Mouse (Mus musculus) forebrain, embryonic 13.5 days (tissue): ENCODE measurements at regions not wholly inside any gene's neighbourhood (a gene's known extent, or its start where the extent isn't known, plus 50 kb on each side); places are given as distances from the start of the nearest gene placed in this dataset.
A peak's percentile ranks its signal among the peaks of the same experiment; 100 is the strongest.

Source experiments
- ATAC-seq: fragments of 200-750 bp; cut with Nextera tagmentation; 2 replicates; pipeline ENCODE4 v1.8.0; 2017
- H3K27ac ChIP-seq: fragments of 300-500 bp; sonication (generic); 2 replicates; pipeline ENCODE4 v1.5.1; 2015; ENCODE audit warnings: inconsistent platforms, mild to moderate bottlenecking, moderate library complexity
- H3K27me3 ChIP-seq: fragments of 300-500 bp; sonication (generic); 2 replicates; pipeline ENCODE4 v1.6.1; 2015; ENCODE audit warnings: mild to moderate bottlenecking, inconsistent platforms
- H3K36me3 ChIP-seq: fragments of 300-500 bp; sonication (generic); 2 replicates; pipeline ENCODE4 v1.6.1; 2015; ENCODE audit warnings: mild to moderate bottlenecking, inconsistent platforms; ENCODE audit not compliant: poor library complexity, severe bottlenecking
- H3K4me1 ChIP-seq: fragments of 300-500 bp; sonication (generic); 2 replicates; pipeline ENCODE4 v1.6.1; 2015; ENCODE audit warnings: inconsistent platforms
- H3K4me2 ChIP-seq: fragments of 300-500 bp; sonication (generic); 2 replicates; pipeline ENCODE4 v1.6.1; 2015; ENCODE audit warnings: inconsistent platforms, mild to moderate bottlenecking, moderate library complexity
- H3K4me3 ChIP-seq: fragments of 300-500 bp; sonication (generic); 2 replicates; pipeline ENCODE4 v1.5.1; 2015; ENCODE audit warnings: mild to moderate bottlenecking, inconsistent platforms
- H3K9ac ChIP-seq: fragments of 300-500 bp; sonication (generic); 2 replicates; pipeline ENCODE4 v1.6.1; 2015; ENCODE audit warnings: mild to moderate bottlenecking, inconsistent platforms
- H3K9me3 ChIP-seq: fragments of 300-500 bp; sonication (generic); replicated peaks from 2 replicates; pipeline ENCODE4 v1.6.1; 2016; ENCODE audit warnings: inconsistent platforms
- WGBS: fragments of 180-500 bp; shearing (Covaris S2); methylation state at CpG from one replicate; pipeline ENCODE4 v1.1.7; 2015; 5-methylcytosine and 5-hydroxymethylcytosine counted together

DNA sequence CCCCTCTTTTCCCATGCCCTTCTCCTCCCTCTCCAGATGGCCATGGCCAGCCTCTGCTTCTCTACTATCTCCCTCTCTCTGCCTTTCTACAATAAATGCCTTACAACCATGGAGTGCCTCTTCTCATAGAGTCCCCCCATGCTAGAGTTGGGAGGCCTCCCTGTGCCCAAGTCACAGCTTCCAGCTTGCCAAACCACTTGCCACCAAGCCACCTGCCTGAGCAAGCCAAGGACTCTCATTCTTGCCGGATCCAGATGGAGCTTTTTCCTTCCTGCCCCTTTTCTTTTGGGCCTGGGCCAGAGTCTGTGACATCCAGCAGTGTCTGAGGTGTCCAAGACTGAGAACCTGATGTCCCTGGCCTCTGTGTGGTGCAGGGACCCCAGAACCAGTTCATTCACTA is 367.4 kb upstream of the Arhgap42 start:
- no peak for ATAC-seq
- Histone ChIP-seq H3K9ac (no peak overlapping the region), H3K36me3 (no peaks in the 10 kb centered on the region), H3K9me3 (no peaks in the 10 kb centered on the region; the same call in 1 of the 2 replicates), H3K27ac (no peak overlapping the region), H3K4me3 (no peak overlapping the region), H3K4me2 (no peak overlapping the region), H3K4me1 (no peaks in the 10 kb centered on the region), H3K27me3 (no peaks in the 10 kb centered on the region)
- WGBS: 91% methylated on average over 1 of the region's 1 CpGs

DNA sequence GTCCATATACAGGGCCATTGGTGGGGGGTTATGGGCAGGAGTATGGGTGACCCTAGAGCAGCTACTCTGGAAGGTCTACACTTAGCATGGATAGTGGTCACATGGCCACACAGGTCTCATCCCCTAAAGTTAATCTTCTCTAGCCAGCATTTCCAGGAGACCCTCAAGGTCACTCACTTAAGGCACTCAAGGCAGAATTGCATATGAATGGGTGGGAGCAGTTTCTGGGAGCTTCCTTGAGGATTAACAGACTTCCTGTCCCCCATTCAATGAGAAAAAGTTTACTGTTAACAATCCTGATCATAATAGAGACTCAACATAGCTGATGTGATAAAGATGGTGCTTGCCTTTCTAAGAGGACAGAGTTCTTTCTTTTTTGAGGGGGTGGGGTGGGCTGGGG is 352.4 kb upstream of the Arhgap42 start:
- H3K27ac ChIP-seq: no peak overlapping the region
- H3K9ac ChIP-seq: no peak overlapping the region
- H3K4me3 ChIP-seq: no peak overlapping the region
- no peaks in the 10 kb centered on the region for H3K9me3 ChIP-seq
- H3K27me3 ChIP-seq: no peaks in the 10 kb centered on the region
- H3K4me2 ChIP-seq: no peak overlapping the region
- H3K4me1 ChIP-seq: no peaks in the 10 kb centered on the region
- no peaks in the 10 kb centered on the region for H3K36me3 ChIP-seq
- ATAC-seq: no peak

DNA sequence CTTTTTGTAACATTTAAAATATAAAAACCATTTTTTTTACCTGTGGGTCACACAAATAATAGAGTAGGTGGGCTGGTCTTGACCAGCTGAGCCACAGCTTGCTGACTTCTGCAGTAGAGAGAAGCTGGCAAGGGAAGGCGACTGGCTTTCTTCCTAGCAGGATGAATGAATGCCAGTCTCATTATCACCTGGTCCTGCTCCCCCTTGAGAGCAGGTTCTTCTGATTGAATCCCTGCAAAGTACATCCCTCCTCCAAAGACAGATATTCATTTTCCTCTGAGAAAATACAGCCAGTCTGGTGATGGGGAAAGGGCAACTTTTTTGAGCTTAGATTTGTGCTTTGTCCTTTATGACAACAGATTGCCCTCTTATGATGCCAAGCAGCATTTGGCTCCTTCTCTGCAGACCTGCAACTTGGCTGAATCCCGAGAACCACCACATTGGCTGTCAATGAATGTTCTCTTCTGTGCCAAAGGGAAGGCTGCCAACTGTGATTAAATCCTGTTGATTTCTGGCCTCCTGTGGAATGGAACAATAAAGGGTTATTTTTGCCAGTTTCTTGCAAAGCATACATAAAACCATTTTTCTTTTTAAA is 344.2 kb upstream of the Arhgap42 start:
- peak; percentile 90 for ATAC-seq
- WGBS: 40% methylated on average over 2 of the region's 2 CpGs

DNA sequence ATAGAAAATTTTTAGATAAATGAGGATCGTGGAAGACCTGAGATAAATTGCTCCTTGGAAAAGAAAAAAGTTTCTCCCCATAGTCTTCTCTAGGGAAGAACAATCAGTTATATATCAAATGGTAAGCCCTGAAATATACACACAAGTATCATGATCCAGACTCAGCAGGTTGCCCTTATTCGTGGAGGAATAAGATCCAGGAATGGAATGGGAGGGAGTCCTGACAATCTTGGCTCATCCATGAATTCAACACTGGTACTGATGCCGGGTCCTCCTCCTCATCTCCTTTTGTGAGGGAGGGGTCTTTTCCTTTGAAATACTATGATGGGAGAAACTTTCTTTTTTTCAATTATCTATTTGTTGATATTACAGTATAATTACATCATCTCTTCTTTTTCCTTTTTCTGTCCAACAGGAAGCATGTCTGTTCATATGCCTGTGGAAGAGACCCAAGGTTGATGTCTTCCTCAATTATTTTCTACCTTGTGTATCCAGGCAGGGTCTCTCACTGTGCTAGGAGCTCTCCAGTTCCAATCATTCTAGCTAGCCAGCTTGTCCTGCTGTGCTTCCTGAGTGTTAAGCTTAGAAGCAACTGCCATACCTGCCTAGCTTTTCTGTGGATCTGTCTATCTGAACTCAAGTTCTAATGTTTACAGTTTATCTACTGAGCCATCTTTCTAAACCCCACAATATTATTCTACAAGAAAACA is 343.6 kb upstream of the Arhgap42 start:
- peak; percentile 50; the same call in 1 of the 2 replicates for ATAC-seq
- WGBS: 92% methylated on average over 3 of the region's 3 CpGs

More for the DNA sequence above, 344.2 kb upstream of the Arhgap42 start:
- no peak overlapping the region for H3K9ac ChIP-seq
- H3K27ac ChIP-seq: peak overlapping the region; percentile 48
- no peaks in the 10 kb centered on the region for H3K36me3 ChIP-seq
- H3K4me1 ChIP-seq: 0 out of 2 replicates have a peak, but pooled peaks cover 5% of the 10 kb centered on the region
- H3K4me3 ChIP-seq: no peak overlapping the region
- no peaks in the 10 kb centered on the region for H3K27me3 ChIP-seq
- no peak overlapping the region for H3K4me2 ChIP-seq
- H3K9me3 ChIP-seq: no peaks in the 10 kb centered on the region

DNA sequence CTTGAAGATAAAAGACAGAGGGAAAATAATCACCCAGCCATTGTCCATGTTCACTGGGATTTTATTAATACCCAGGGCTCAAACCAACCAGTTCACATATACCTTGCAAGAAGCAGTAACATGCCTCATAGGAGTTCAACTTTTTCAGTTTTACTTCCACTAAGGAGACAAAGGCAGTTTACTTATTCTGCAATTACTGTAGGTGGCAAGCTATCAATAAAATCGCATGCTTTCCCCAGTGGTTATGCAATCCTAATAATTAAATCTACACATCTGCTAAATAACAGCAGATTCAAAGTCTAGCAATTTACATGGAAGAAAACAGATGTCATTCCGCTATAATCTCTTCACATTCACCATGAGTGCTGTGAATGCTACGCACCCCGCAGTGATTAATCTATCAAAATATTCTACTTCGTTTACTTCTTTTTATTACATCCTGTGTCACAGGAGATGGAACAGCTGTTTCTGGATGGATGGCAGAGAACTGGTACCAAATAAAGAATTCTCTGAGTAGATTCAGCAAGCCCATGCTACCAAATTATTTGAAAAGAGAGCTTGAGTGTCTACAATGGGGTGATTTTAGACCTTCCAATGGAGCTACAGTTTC is 329.2 kb upstream of the Arhgap42 start:
- H3K4me1 ChIP-seq: no peaks in the 10 kb centered on the region
- 67% methylated on average over 5 of the region's 5 CpGs for WGBS
- H3K36me3 ChIP-seq: no peaks in the 10 kb centered on the region
- H3K4me2 ChIP-seq: no peak overlapping the region
- no peaks in the 10 kb centered on the region for H3K27me3 ChIP-seq
- ATAC-seq: no peak; the same call in 1 of the 2 replicates
- no peak overlapping the region for H3K4me3 ChIP-seq
- no peak overlapping the region for H3K9ac ChIP-seq
- H3K27ac ChIP-seq: no peak overlapping the region
- no peaks in the 10 kb centered on the region for H3K9me3 ChIP-seq

More for the DNA sequence above, 343.6 kb upstream of the Arhgap42 start:
- no peak overlapping the region for H3K4me3 ChIP-seq
- 0 out of 2 replicates have a peak, but pooled peaks cover 5% of the 10 kb centered on the region for H3K4me1 ChIP-seq
- no peaks in the 10 kb centered on the region for H3K27me3 ChIP-seq
- no peaks in the 10 kb centered on the region for H3K9me3 ChIP-seq
- peak overlapping the region; percentile 48; the same call in 1 of the 2 replicates for H3K27ac ChIP-seq
- no peak overlapping the region for H3K4me2 ChIP-seq
- no peaks in the 10 kb centered on the region for H3K36me3 ChIP-seq
- H3K9ac ChIP-seq: no peak overlapping the region

DNA sequence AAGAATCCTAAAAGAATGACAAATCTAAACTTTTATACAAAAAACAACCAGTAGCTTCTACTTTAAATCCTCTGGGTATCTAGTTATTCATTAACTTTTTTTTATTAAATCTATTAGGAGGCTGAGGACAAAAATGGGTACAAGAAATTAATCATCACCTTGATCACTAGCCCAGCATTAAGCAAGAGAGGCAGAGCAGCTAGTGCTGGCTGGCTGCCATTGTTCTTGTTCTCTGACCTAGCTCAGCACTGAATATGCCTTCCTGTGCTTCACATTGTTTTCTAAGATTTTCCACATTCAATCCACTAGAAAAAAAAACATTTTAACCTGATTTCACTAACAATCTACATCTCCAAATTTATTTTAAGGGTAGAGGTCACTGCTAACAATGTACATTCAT is 325.6 kb upstream of the Arhgap42 start:
- no peaks in the 10 kb centered on the region for H3K9me3 ChIP-seq
- H3K4me3 ChIP-seq: no peak overlapping the region
- no peak overlapping the region for H3K4me2 ChIP-seq
- no peaks in the 10 kb centered on the region for H3K4me1 ChIP-seq
- no peaks in the 10 kb centered on the region for H3K36me3 ChIP-seq
- H3K9ac ChIP-seq: no peak overlapping the region
- ATAC-seq: no peak
- no peaks in the 10 kb centered on the region for H3K27me3 ChIP-seq
- H3K27ac ChIP-seq: no peak overlapping the region

DNA sequence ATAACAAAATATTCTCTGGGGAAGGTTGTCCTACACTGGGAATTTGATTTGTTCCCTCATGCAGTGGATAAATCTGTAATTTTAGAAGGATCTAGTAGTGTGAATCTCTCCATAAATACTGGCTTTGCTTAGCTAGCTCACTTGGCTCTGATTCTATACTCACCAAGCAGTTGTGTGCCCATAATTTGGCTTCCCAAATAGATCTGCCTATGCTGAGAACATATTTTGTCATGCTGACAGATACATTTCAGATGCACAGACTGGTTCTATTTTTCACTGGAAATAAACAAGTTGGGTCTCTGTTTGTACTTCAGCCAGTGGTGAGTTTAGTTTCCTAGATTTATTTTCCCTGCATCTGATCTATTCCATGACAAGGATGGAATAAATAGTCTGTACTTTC is 309.8 kb upstream of the Arhgap42 start:
- H3K27me3 ChIP-seq: no peaks in the 10 kb centered on the region
- ATAC-seq: no peak
- no peak overlapping the region for H3K9ac ChIP-seq
- no peaks in the 10 kb centered on the region for H3K36me3 ChIP-seq
- no peak overlapping the region for H3K27ac ChIP-seq
- H3K4me1 ChIP-seq: peaks cover 5% of the 10 kb centered on the region; the same call in 1 of the 2 replicates
- no peak overlapping the region for H3K4me2 ChIP-seq
- H3K9me3 ChIP-seq: no peaks in the 10 kb centered on the region
- H3K4me3 ChIP-seq: no peak overlapping the region

DNA sequence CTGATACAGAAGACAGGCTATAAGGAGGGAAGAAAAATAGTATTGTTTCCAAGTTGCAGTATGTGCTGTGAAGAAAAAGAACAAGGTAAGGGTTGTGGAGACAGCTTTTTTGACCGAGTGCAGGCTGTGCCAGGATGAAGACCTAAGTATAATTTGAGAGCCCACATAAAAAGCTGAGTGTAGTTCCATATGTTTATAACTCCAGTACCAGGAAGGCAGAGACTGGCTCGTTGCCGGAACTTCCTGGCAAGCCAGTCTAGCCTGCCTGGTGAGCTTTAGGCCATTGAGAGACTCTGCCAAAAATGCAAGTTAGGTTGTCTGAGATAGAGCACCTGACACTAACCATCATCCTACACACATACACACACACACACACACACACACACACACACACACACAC is 308.7 kb upstream of the Arhgap42 start:
- no peak overlapping the region for H3K4me2 ChIP-seq
- no peaks in the 10 kb centered on the region for H3K27me3 ChIP-seq
- ATAC-seq: peak; percentile 67
- H3K27ac ChIP-seq: no peak overlapping the region
- no peak overlapping the region for H3K4me3 ChIP-seq
- WGBS: 79% methylated on average over 3 of the region's 3 CpGs
- no peaks in the 10 kb centered on the region for H3K36me3 ChIP-seq
- no peaks in the 10 kb centered on the region for H3K9me3 ChIP-seq
- H3K4me1 ChIP-seq: peaks cover 5% of the 10 kb centered on the region; the same call in 1 of the 2 replicates
- H3K9ac ChIP-seq: no peak overlapping the region

DNA sequence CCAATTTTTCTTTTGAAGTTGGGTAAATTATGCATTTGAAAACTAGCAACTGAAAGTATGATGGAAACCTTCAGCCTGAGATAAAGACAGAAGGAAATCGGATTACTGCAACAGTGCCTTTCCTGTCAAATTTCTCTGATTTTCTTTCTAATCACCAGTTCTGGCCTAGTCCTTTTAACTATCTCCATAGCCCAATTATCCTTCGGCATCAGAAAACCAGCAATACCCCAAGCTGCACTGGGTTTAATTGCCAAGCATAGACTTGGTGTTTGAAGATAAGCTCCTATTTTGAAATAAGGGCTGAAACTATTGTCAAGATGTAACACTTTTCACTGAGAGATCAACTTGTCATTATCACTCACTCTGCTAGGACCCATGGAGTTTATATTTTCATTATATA is 308.2 kb upstream of the Arhgap42 start:
- 52% methylated on average over 2 of the region's 2 CpGs for WGBS
- Histone ChIP-seq H3K27ac (no peak overlapping the region), H3K4me3 (no peak overlapping the region), H3K27me3 (no peaks in the 10 kb centered on the region), H3K4me1 (peaks cover 5% of the 10 kb centered on the region; the same call in 1 of the 2 replicates), H3K4me2 (no peak overlapping the region), H3K9me3 (no peaks in the 10 kb centered on the region), H3K36me3 (no peaks in the 10 kb centered on the region), H3K9ac (no peak overlapping the region)
- ATAC-seq: peak; percentile 21; the same call in 1 of the 2 replicates

DNA sequence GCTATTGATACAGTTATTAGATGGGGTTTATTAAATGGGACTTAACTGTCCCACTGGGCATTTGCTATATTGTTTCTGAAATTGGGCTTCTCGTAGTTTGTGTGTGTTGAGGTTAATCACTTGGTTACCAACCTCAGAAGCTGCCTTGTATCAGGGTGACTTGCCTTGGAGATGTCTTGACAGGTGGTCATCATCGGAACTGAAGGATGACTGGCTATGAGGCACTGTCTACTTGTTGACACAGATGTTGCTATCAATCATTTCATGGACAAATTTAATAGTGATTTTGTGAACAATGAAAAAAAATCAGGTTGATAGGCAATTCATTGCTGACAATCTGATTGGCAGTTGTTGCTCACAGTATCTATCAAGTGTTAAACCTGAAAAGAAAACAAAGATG is 261.4 kb upstream of the Arhgap42 start:
- WGBS: 93% methylated on average over 2 of the region's 2 CpGs
- H3K36me3 ChIP-seq: no peaks in the 10 kb centered on the region
- H3K4me1 ChIP-seq: no peaks in the 10 kb centered on the region
- H3K4me3 ChIP-seq: no peak overlapping the region
- H3K9ac ChIP-seq: no peak overlapping the region
- no peaks in the 10 kb centered on the region for H3K9me3 ChIP-seq
- no peak overlapping the region for H3K27ac ChIP-seq
- H3K27me3 ChIP-seq: no peaks in the 10 kb centered on the region
- H3K4me2 ChIP-seq: no peak overlapping the region
- no peak for ATAC-seq

DNA sequence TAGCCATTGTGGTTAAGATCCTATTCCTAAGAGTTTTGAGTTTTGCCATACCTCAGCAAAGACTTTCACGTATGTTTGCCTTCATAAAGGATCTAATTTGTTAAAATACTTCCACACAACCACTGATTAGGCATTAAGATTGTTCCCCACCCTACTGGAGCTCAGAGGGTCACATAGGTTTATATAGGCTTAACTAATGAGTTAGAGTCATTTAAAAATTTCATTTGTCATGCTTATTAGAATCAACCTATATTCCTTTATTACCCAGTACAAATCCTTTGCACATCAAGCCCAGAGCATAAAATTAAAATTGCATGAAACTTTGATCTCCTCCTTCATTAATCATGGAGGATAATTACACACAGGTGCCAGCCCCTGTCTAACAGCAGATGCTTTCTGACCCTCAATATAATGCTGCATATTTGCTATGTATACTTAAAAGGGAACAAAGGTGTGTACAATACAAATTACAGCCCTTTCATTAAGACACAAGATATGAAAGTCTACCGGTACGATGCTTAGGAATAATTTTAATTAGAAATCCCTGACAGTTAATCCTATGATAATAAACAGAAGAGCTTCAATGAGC is 254.8 kb upstream of the Arhgap42 start:
- no peaks in the 10 kb centered on the region for H3K36me3 ChIP-seq
- no peaks in the 10 kb centered on the region for H3K4me1 ChIP-seq
- ATAC-seq: no peak
- 62% methylated on average over 3 of the region's 3 CpGs for WGBS
- H3K9ac ChIP-seq: no peak overlapping the region
- no peak overlapping the region for H3K4me3 ChIP-seq
- H3K27ac ChIP-seq: no peak overlapping the region
- H3K9me3 ChIP-seq: no peaks in the 10 kb centered on the region
- H3K27me3 ChIP-seq: no peaks in the 10 kb centered on the region
- H3K4me2 ChIP-seq: no peak overlapping the region

DNA sequence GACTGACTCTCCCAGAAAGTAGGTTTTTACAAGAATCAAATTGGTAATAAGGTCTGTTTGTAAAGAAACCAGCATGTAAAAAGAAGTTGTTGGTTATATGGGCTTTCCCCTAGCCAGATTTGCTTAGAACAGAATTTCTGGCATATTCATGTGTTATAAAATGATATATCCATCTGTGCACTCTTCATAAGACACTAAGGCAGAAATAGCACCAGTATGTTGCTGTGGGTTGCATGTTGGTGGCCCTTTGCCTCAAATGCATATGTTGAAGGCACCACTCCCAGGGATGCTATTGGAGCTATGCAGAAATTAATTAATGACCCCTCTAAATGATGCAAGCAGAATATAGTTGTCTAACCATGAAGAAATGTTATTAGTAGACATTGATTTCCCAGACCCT is 238.2 kb upstream of the Arhgap42 start:
- no peak overlapping the region for H3K4me3 ChIP-seq
- H3K4me1 ChIP-seq: peaks cover 10% of the 10 kb centered on the region
- H3K27me3 ChIP-seq: no peaks in the 10 kb centered on the region
- no peak overlapping the region for H3K27ac ChIP-seq
- no peaks in the 10 kb centered on the region for H3K9me3 ChIP-seq
- no peak overlapping the region for H3K9ac ChIP-seq
- no peak; the same call in 1 of the 2 replicates for ATAC-seq
- no peaks in the 10 kb centered on the region for H3K36me3 ChIP-seq
- H3K4me2 ChIP-seq: no peak overlapping the region
